Mouse (Mus musculus) embryonic facial prominence, embryonic 11.5 days (tissue): ENCODE measurements at regions not wholly inside any gene's neighbourhood (a gene's known extent, or its start where the extent isn't known, plus 50 kb on each side); places are given as distances from the start of the nearest gene placed in this dataset.

Experiments used
- ATAC-seq: fragments of 200-750 bp; cut with Nextera tagmentation; replicated peaks from 2 replicates; pipeline ENCODE4 v1.8.0; 2017; ENCODE audit warnings: low read depth; ENCODE audit not compliant: insufficient number of reproducible peaks, low FRiP score, low TSS enrichment
- DNase-seq: peaks from one replicate; pipeline ENCODE4 v3.0.0-alpha.2; 2015; ENCODE audit warnings: low spot score
- H3K27ac ChIP-seq: fragments of 300-500 bp; sonication (generic); replicated peaks from 2 replicates; pipeline ENCODE4 v1.5.1; 2014; ENCODE audit warnings: mild to moderate bottlenecking, low read depth, low read length, control low read depth
- H3K27me3 ChIP-seq: fragments of 300-500 bp; sonication (generic); 2 replicates; pipeline ENCODE4 v1.6.1; 2014; ENCODE audit warnings: mild to moderate bottlenecking, low read length, moderate library complexity, mixed read lengths; ENCODE audit not compliant: control insufficient read depth, insufficient read depth
- H3K36me3 ChIP-seq: fragments of 300-500 bp; sonication (generic); replicated peaks from 2 replicates; pipeline ENCODE4 v1.6.1; 2014; ENCODE audit warnings: low read depth, mild to moderate bottlenecking, low read length, moderate library complexity, mixed read lengths; ENCODE audit not compliant: control insufficient read depth, insufficient read depth
- H3K4me1 ChIP-seq: fragments of 300-500 bp; sonication (generic); 2 replicates; pipeline ENCODE4 v1.6.1; 2014; ENCODE audit warnings: low read length, mixed read lengths; ENCODE audit not compliant: control insufficient read depth, insufficient read depth
- H3K4me2 ChIP-seq: fragments of 300-500 bp; sonication (generic); 2 replicates; pipeline ENCODE4 v1.6.1; 2014; ENCODE audit warnings: low read depth, mild to moderate bottlenecking, control low read depth, low read length, moderate library complexity
- H3K4me3 ChIP-seq: fragments of 300-500 bp; sonication (generic); 2 replicates; pipeline ENCODE4 v1.5.1; 2014; ENCODE audit warnings: low read depth, low read length, control low read depth
- H3K9ac ChIP-seq: fragments of 300-500 bp; sonication (generic); replicated peaks from 2 replicates; pipeline ENCODE4 v1.6.1; 2014; ENCODE audit warnings: mild to moderate bottlenecking, control low read depth, low read length
- H3K9me3 ChIP-seq: fragments of 300-500 bp; sonication (generic); replicated peaks from 2 replicates; pipeline ENCODE4 v1.6.1; 2016; ENCODE audit warnings: mild to moderate bottlenecking, low read length, inconsistent platforms, mixed read lengths; ENCODE audit not compliant: control insufficient read depth
- WGBS: fragments of 180-500 bp; shearing (Covaris S2); extraction: QIAGEN DNeasy Blood & Tissue Kit; methylation state at CpG from one replicate; pipeline ENCODE4 v1.1.7; 2014; 5-methylcytosine and 5-hydroxymethylcytosine counted together

DNA sequence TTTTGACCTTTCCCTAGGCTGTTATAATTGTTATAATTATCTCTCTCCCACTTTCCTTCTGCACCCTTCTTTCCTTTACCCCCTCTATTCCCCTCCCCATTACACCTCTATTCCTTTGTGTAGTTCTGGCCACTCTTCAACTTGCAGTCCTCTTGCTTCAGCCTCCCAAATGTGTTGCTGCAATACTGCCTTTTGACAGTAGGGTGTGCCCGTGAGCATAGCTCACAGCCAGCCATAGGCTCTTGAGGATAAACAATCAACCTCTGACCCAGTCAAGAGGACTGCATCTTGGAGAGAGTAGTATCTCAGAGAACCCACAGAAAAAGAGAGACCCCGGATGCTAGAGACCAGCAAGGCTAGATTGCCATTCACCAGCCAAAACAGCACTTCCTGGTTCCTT, 184.9 kb upstream of the 4930535I16Rik start:
- Histone ChIP-seq H3K9ac (no peak overlapping the region), H3K4me3 (no peak overlapping the region), H3K27ac (no peak overlapping the region), H3K27me3 (no peaks in the 10 kb centered on the region), H3K4me1 (no peaks in the 10 kb centered on the region), H3K4me2 (no peak overlapping the region), H3K36me3 (no peaks in the 10 kb centered on the region), H3K9me3 (no peaks in the 10 kb centered on the region)
- no peak for ATAC-seq
- peak; percentile 53 for DNase-seq
- 33% methylated on average over 2 of the region's 2 CpGs for WGBS

DNA sequence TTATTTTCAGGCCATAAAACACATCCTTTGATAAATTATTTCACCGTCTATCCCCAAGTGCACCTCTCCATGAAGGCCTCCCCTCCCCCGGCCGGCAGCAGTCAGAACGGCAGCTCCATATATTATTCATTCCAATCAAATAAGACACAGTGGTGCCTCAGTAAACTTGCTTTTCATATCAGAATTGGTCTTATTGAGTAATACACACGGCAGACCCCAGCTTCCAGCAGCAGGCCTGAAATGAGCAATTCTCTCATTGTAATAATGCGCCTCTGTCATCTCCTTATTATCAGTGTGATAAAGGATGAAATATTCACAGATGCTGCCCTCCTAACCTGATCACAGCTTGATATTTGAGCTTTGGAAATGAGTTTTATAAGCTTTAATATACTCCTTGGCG, 169.0 kb upstream of the 4930535I16Rik start:
- no peak for ATAC-seq
- Histone ChIP-seq H3K4me2 (no peak overlapping the region), H3K9ac (no peak overlapping the region), H3K27ac (no peak overlapping the region), H3K4me3 (no peak overlapping the region), H3K9me3 (no peaks in the 10 kb centered on the region), H3K27me3 (no peaks in the 10 kb centered on the region), H3K36me3 (no peaks in the 10 kb centered on the region), H3K4me1 (no peaks in the 10 kb centered on the region)
- DNase-seq, result no peak
- WGBS, result 86% methylated on average over 7 of the region's 7 CpGs

DNA sequence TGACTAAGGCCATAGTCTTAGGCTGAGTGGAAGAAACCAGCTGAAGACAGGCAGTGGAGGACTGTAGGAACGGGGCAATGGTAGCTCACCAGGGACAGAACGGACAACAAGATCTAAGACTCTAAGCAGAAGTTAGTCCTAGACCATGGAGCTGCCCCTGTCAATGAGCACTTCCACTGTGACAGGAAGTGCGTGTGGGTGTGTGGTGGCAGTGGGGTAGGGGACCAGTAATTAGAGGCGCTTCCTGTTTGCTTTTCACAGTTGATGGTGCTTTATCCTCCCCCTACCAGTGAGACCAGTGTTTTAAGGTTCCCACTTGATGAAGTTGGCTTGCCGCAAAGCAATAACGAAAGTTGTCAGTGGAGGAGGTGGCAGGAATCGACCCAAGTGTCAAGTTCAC, 168.4 kb upstream of the 4930535I16Rik start:
- Histone ChIP-seq H3K4me1 (no peaks in the 10 kb centered on the region), H3K9me3 (no peaks in the 10 kb centered on the region), H3K36me3 (no peaks in the 10 kb centered on the region), H3K27me3 (no peaks in the 10 kb centered on the region), H3K9ac (no peak overlapping the region), H3K27ac (no peak overlapping the region), H3K4me2 (no peak overlapping the region), H3K4me3 (no peak overlapping the region)
- ATAC-seq, result no peak
- 83% methylated on average over 7 of the region's 7 CpGs for WGBS
- no peak for DNase-seq

DNA sequence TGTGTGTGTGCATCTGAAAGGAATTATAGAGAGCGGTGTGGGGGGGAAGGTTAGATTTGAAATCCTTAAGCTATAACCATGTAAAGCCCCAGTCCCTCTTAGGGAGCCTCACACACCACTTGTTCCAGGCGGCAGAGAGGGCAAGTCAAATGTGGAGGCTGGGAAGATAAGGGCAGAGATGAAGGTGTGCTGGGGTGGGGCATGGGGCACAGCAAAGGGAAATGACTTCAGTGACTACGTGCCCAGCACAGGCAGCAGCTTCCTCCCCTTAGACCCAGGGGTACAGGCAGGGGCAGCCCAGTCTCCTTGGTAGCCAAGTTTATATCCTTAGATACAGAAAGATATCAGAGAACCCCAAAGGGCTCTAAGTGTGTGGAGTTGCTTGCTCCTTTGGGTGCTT, 161.8 kb upstream of the 4930535I16Rik start:
- no peaks in the 10 kb centered on the region for H3K36me3 ChIP-seq
- H3K27ac ChIP-seq, result no peak overlapping the region
- H3K9ac ChIP-seq, result no peak overlapping the region
- H3K9me3 ChIP-seq, result no peaks in the 10 kb centered on the region
- H3K4me2 ChIP-seq, result no peak overlapping the region
- DNase-seq, result no peak
- 74% methylated on average over 3 of the region's 3 CpGs for WGBS
- no peak for ATAC-seq
- no peaks in the 10 kb centered on the region for H3K27me3 ChIP-seq
- H3K4me1 ChIP-seq, result no peaks in the 10 kb centered on the region
- no peak overlapping the region for H3K4me3 ChIP-seq

DNA sequence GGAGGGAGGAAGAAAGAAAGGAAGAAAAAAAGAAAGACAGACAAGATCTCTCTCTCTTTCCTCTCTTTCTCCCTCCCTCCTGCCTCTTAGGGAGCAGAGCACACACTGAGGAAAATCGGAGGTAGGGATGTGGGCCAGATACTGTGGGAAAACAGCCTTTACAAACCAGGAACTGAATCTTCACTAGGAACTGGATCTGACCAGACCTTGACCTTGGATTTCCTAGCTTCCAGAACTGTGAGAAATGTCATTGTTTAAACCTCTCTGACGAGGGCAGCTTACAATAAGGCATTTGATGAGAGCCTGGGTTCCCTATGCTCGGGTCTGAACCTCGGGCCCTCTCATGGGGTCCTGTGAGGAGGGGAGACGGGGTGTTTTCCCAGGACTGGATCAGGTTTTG, 157.7 kb upstream of the 4930535I16Rik start:
- no peak; the same call in 1 of the 2 replicates for ATAC-seq
- Histone ChIP-seq H3K9ac (no peak overlapping the region), H3K36me3 (no peaks in the 10 kb centered on the region), H3K4me3 (no peak overlapping the region), H3K4me1 (no peaks in the 10 kb centered on the region), H3K4me2 (no peak overlapping the region), H3K9me3 (no peaks in the 10 kb centered on the region), H3K27me3 (no peaks in the 10 kb centered on the region), H3K27ac (no peak overlapping the region)
- DNase-seq, result no peak
- WGBS, result 52% methylated on average over 5 of the region's 5 CpGs

DNA sequence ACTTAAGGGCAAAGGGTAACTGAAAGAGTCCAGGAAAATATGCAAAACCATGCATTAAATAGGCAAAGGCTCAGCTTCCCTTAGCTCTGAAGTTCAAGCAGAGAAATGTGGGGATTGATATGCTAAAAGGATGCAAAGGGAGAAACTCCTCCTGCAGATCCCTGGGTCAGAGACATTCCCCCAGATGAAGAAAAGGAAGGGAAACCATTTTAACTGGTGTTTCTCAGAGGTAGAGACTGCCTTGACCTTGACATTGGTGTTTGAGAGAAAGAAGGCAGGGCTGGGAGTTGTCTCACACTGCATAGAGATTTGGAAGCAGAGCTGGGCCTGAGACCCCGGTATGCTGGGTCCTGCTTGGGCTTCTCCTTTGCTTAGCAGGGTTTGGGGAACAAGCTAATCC, 155.8 kb upstream of the 4930535I16Rik start:
- no peaks in the 10 kb centered on the region for H3K27me3 ChIP-seq
- no peaks in the 10 kb centered on the region for H3K36me3 ChIP-seq
- H3K27ac ChIP-seq, result no peak overlapping the region
- DNase-seq (no peak), ATAC-seq (no peak)
- H3K9ac ChIP-seq, result no peak overlapping the region
- no peaks in the 10 kb centered on the region for H3K4me1 ChIP-seq
- WGBS, result 92% methylated on average over 1 of the region's 1 CpGs
- H3K4me2 ChIP-seq, result no peak overlapping the region
- no peak overlapping the region for H3K4me3 ChIP-seq
- H3K9me3 ChIP-seq, result no peaks in the 10 kb centered on the region

DNA sequence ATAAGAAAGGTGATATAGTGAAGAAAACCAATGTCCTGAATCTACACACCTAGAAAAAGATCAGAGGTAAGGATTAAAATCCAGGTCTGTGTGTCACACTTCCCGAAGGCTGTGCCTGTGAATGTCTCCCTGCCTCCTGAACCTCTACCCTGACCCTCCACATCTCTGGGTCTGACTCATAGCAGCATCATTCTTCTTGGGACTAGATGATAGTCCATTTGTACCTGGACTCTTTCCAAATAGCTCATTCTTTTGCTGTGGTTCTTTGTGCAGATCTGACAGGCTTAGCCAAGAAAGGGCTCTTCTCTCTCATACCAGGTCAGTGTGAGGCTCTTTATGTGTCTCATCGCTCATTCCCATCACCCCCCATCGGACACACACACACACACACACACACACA, 146.8 kb upstream of the 4930535I16Rik start:
- WGBS, result 87% methylated on average over 3 of the region's 3 CpGs
- Histone ChIP-seq H3K36me3 (no peaks in the 10 kb centered on the region), H3K4me2 (no peak overlapping the region), H3K4me3 (no peak overlapping the region), H3K4me1 (no peaks in the 10 kb centered on the region), H3K9me3 (no peaks in the 10 kb centered on the region), H3K27me3 (no peaks in the 10 kb centered on the region), H3K27ac (no peak overlapping the region), H3K9ac (no peak overlapping the region)
- ATAC-seq (no peak), DNase-seq (no peak)

DNA sequence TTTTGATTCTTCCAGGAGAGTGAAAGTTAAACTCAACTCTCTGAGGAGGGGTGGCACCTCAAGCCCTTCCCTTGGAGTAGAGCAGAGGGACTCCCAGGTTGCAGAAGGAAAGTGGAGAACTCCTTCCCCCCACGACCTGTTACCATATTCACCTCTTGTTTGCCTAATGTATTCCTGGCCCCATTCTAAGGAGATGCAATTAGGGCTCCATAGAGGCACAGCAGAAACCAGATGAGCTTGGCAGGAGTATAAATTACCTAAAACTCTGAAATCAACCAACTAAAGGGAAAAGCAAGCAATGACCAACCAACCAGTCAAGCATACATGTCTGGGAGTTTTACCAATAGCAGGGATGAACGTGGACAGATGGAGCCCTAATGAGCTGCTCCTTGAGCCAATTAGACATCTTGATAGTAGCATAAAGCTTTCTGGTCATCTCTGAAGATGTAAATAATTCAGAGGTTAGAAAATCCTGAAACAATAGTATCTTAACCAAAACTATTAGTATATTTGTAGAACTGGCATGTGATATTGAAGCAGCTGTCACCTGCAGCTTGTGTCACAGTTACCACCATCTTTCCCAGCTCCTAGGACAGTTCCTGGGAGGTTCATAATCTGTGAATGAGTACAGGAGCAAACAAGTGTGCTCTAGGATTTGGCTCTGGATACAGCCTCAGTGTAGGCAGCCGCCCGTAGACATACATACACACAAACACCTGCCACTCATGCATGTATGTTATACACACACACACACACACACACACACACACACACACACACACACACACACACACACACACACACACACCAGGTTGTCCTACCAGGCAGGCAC, 145.7 kb upstream of the 4930535I16Rik start:
- 76% methylated on average over 4 of the region's 4 CpGs for WGBS
- DNase-seq, result no peak

More for the DNA sequence above, 145.7 kb upstream of the 4930535I16Rik start:
- H3K4me3 ChIP-seq, result no peak overlapping the region
- H3K9me3 ChIP-seq, result no peaks in the 10 kb centered on the region
- no peaks in the 10 kb centered on the region for H3K4me1 ChIP-seq
- ATAC-seq, result no peak
- H3K9ac ChIP-seq, result no peak overlapping the region
- no peaks in the 10 kb centered on the region for H3K27me3 ChIP-seq
- H3K36me3 ChIP-seq, result no peaks in the 10 kb centered on the region
- no peak overlapping the region for H3K27ac ChIP-seq
- H3K4me2 ChIP-seq, result no peak overlapping the region
